Mouse (Mus musculus) T-cell, adult 2 months (primary cell): ENCODE measurements around the gene Pdgfd.

Experiments used
- DNase-seq: peaks from one replicate; pipeline ENCODE4 v3.0.0; 2022; ENCODE audit warnings: low spot score

Gene Pdgfd

DNA sequence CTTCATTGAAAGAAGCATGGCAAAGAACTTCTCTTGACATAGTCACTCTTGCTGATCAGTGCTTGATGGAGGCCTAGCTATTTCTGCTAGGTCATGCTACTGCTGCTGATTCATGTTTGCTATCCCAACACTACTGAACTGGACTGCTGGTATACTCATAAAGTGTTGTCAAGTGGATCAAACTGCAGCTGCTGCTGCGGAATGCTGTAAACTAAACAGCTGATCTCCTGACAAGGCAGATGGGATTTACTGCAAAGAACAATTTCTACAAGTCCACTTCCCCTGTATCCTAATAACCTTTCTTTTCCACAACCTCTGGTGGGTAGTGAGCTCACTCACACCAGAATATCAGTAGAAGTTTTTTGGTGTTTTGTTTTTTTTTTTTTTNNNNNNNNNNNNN, 148.7 kb downstream of the Pdgfd start:
- no peak for DNase-seq

DNA sequence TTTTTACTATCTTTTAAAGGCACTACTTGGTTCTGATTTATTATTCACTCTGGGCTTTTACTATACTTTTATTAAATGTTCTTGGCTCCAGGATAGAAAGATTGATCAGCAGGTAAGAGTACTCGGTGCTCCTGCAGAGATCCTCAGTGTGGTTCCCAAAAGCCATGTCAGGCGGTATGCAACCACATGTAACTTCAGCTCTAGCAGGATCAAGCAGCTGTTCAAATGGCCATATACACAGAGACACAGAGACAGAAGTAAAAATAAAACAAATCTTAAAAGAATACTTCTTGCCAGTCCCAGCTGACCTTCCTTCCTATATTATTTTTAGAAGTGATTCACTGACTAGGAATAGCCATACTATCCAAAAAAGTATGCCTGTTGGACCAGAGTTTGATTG, 157.0 kb downstream of the Pdgfd start:
- no peak for DNase-seq

DNA sequence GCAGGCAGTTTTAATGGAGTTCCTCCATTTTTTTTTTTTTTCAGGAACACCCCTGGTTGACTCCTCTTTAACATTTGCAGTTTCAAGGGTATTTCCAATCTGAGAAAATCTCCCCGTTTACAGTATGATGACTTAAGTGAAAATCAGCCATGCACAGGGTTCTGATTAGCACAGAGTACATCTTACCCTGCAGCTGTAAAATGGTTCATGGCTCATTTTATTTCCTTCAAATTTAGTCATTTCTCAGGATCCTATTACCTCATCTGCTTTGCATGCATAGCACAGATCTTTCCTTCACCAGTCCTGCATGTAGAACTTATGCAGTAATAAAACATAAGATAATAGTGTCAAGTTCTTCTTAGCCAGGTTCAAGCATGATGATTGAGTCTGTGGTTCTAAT, 165.1 kb downstream of the Pdgfd start:
- no peak for DNase-seq

DNA sequence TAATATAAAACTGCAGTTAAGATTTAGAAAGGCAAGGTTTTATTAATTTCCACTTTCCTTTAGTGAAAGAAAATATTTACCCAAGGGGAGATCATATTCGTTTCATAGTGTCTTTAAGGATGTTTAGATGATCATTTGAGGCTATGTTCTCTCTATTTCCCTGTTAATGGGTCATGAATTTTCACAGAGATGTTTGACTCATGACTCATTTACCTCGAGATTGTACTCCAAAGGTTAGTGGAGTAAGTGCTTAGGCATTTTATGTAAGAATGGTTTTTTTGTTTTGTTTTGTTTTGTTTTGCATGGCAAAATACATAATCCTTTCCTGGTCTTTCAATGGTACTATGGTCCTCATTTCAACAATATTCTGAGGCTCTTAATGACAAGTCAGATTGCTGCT, 167.9 kb downstream of the Pdgfd start:
- no peak for DNase-seq

DNA sequence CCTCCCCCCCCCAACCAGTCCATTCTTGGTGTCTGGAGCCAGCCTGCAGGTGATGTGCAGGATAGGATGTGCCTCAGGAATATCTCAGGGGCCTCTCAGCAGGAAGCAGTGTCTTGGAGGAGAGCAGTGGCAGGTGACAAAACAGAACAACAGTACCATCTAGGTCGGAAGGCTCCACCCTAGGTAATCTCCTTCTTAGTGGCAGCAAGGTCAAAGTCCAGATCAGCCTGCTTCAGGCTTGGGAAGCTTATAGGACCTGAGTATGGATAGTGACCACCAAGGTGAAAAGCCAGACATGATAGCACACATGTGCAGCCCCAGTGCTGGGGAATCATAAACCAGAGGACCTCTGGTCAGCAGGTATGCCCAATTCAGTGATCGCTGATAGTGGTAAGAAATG, 169.5 kb downstream of the Pdgfd start:
- DNase-seq: no peak

DNA sequence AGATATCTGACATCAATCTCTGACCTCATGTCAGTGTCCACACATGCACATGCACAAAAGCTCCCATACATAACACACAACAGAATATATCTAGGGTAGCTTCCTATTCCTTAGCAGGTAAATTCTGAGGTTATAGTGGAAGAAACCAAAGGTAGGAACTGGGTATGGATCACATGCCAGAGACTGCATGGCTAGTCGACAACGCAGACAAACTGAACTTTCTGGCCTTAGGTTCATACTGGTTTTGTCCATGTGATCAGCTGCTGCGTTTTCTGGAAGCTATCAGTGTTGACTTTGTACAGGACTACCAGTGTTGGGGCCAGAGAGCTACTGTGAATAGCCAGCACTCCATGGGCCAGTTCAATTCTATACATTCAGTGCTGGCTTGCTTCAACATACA, 170.0 kb downstream of the Pdgfd start:
- no peak for DNase-seq

DNA sequence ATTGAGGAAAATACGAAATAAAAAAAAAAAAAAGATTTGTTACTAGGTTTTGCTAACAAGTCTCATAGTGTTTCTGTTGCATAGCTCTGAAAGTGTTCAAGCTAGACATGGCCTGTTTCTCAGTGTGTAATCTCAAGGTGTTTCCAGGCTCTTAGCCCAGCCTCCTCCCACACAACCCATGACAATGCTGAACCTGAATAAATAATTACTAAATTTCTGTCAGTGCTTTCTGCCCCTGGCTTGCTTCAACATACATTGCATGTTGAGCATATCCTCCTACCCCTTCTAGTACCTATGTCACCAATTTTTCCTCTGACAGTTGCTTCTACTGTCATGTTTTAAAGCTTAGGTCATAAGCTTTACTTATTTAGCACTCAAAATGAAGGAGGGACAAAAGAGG, 171.0 kb downstream of the Pdgfd start:
- DNase-seq: no peak

DNA sequence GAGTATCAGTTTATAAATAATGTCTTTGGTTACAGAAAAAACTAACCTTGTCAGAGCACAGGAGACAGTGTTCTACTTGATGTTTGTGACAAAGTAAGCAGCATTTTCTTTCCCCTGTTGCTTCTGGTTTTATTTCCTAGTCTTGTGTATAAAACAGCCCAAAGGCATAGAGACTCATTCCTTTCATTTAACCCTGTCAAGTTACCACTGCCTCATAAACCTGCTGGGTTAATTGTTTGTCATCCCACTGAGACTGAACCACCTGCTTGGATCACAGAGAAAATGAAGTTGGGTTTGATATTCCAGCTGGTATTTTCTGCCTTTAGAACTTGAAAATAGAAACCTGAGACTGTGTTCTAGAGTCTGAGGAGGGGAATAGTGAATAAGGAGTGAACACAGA, 172.4 kb downstream of the Pdgfd start:
- DNase-seq: no peak

DNA sequence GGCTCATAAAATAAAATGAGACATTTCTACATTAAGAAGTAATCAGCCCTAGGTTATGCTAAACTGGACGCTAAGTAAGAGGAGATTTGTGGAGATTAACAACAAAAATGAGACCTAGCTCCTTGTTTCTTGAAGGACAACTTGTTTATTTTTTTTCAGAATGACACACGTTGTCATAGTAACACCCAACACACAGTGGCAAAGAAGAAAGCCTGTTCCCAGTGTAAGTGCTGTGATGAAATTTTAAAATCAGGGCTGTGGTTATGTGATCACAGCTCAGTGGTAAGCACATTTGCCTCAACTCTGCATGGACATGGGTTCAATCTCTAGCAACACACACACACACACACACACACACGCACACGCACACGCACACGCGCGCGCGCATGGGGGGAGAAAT, 174.5 kb downstream of the Pdgfd start:
- no peak for DNase-seq

DNA sequence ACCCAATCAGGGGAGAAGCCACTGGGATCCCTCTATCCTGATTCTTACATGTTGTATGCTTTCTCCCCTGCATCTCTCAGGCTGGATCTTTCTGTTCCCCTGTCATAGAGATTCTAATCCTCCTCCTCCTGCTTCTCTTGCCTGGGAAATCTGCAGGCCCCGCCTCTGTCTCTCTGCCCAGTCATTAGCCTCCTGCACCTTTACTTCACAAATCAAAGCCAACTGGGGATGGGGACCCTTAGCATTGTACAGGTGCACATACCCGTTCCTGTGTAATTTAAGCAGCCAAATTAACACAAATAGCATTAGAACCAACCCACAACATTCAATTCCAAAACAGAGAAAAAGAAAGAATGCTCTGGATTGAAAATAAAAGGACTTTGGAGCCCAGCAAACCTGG, 176.1 kb downstream of the Pdgfd start:
- no peak for DNase-seq

DNA sequence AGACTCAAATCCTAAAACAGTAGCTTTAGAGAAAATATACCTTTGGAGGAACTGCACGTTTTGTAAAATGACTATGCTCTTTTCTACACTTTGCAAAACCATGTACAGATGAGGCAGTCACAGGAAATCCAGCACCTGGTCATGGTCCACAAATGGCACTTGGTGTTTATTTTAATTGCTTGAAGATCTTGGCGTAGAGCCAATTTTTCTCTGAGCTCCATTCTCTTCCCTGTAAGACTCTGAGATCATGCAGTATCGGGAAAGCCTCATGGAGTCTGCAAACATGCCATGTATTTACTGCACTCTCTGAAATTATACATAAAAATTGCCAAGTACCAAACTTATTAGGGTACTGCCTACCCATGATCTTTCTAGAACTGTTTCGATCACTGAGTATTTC, 176.5 kb downstream of the Pdgfd start:
- DNase-seq: no peak

DNA sequence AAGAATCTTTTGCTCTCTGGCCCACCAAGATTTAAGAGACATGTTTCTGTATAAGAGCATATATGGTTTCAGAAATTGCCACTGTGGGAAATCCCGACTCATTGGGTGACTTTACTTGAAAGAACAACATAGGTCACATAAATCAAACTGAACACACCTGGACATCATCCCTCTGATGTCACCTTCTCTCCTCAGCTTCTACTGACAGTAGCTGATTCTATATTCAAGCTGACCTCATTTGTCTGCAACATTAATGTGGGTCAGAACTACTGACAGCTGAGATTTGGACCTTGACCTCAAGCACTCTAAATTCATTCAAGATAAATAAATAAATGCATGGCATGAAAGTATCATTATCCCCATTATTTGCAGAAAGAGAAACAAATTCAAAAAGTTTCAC, 177.0 kb downstream of the Pdgfd start:
- DNase-seq: no peak

DNA sequence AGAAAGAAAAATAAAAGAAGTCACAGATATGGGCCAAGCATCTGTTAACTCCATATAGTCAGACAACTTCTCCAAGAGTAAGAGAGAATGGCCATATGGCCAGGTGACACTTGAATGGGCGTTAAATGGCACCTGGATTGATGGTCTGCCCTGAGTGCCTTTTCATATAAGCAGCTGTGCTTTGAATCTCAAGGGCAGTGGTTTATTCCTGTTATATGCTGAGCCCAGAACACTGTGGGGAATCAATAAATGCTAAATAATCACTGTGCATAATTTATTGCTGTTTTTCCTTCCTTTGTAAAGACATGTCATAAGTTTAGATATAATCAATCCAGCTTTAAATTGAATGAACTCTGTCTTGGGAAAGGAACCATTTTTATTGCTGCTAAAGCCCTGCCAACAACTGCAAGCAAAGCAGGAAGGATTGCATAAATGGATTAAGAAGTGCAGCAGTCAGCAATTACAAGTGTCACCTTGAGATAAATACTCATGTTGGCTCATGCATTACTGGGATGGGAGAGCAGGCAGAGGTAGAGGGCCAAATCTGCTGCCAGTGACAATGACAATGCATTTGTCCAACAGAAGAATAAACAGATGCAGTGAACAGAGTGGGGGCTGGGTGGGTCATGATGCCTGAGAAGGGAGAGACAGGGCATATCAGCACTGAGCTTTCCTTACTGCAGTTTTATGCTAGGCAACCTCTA, 185.0 kb downstream of the Pdgfd start:
- no peak for DNase-seq

DNA sequence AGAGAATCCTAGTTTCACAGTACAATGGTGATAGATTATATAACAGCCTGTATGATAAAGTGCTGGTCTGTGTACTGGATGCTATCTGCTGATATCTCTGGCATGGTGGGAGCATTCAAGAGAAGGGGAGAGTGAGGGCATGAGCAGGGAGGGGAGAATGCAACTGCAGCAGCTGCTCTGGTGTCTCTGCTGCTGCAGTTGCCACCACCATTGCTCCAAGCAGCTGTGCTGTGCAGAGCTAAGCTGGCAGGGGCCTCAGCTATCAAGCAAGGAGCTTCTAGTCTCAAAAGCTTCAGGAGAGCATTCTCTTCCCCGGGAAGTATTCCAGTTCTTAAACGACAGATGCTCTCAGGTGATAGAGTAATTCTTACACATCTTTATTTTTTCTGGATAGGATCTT, 192.4 kb downstream of the Pdgfd start:
- DNase-seq: no peak

DNA sequence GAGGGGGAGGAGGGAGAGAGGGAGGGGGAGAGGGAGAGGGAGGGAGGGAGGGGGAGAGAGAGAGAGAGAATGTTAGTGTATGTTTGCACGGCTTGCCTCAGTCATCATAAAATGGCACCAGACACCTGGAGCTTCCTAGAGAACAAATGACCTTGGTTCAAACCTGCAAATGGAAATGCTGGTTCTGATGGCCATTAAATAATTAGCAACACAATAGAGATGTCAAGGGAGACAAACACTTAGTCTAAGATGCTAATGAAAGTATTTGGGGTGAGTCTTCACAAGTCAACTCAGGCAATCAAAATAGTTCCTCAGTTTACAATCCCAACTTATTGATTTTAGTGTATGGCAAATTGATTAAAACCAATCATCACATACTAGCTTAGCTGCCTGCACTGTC, 198.2 kb downstream of the Pdgfd start:
- DNase-seq: no peak

DNA sequence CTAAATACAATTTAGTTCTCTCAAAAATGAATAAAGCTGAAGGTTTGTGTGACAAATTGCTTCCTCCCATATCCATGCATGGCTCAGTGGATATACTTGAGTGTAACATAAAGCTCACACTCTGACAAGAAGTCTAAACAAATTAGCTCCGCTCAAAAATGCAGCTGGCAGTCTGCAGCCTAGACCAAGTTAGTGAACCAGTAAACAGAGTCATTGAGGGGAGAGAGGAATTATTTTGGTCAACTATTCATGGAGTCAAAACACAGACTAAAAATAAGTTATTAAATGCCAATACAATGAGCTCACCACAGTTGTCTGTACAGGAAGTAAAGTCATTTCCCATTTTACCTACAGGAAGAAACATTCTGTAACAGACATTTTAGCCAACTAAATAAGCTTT, 233.4 kb downstream of the Pdgfd start:
- DNase-seq: no peak

DNA sequence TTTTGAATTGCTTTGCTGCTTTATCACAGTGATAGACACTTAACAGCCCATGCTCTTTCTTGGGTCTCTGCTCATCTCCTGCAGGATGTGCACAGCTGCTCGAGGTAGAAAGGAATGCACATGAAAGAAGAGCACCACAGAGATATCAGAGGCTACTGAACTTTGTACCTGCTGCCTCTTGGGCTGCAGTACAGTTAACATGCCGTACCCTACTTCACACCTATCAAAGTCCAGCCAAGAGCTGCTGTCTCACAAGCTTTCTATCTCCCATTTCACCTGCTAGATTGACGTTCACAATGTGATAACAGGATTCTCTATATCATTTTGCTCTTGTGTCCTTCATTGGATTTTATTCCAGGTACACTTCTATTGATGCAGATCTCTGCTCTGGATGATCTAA, 238.2 kb downstream of the Pdgfd start:
- no peak for DNase-seq

DNA sequence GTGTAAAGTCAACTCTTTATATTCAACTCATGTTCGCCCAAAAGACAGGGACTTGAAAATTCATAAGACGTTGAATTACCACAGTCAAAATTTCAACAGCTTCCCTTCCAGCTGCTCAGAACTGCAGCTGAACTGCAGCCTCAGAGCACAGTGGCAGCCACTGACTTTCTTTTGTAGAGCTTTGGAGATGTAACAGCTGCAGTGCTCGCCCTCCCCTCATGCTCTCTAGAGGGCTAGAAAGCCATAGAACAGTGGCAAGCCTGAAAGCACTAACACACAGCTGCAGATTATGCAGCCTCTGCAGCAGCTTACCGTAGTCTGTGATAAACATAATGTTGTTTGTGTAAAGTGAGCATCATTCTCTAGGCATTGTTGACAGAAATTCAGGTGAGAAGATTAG, 239.6 kb downstream of the Pdgfd start:
- DNase-seq: no peak

DNA sequence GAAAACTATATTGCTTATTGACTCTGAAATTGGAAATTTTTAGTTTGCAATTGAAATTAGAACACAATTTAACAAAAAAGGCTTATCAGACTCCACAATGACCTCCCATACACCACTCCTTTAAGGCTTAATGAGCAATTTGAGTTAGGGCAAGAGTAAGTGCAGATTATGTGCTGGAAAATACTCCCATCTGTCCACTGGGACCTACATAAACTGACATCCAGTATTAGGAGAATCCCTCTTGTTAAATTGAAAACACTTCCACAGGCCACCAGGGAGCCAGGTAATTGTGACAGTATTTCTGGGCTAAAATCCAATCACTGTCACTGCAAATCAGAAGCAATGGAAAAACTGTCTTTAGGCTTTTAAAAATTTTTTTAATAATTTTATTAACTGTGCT, 256.2 kb downstream of the Pdgfd start:
- DNase-seq: no peak
